Mouse (Mus musculus) ovary, adult 2 months (tissue): Measurements from ENCODE around the gene Nupr1. TPM values are rescaled to one million over a fixed set of nuclear protein-coding genes. Genes with fewer than 3 reads are reported as not detected.

Experiments used
- polyA plus RNA-seq: library from polyadenylated mRNA; depleted of rRNA; stranded (reverse); fragments of >200 nt; gene quantifications from 2 replicates; pipeline ENCODE4 v1.2.3, GENCODE M21; 2012; rRNA removed

Gene Nupr1
- 135 and 164 TPM in 2 replicates for polyA plus RNA-seq

DNA sequence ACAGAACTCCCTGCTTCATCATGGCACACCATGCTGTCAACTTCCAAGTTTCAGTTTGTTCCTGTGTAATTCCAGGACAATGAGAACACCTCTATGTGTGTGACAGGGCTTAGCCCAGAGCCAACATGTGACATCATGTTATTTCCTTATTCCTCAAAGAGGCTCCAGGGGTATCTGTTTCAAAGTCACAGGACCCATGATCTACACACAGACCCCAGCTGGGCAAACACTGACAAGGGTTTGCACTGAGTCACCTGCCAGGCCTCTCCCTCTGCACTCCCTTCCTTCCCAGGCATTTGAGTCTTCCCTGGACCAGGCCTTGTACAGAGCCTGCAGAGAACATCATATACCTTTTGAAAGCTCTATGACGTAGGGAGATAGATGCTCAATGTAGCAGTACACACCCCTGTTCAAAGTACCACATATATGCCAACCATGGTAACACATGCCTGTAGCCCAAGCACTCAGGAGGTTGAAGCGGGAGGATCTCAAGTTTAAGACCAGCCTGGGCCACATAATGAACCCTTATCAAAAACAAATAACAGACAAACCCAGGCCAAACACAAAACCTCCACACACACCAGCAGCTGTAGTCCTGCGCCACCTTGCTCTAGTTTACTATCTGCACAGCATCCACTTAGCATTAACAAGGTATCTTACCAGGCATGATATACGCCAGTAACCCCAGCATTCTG is at the start of gene Nupr1:
Gene Nupr1 (minus strand): TSS at position 38 of the 695 bp plus-strand sequence.

GRCm38 (mm10) chr7:126676207-126676606 is 45.5 kb upstream of the Nupr1 start, which contains the start of gene Sult1a1:
Gene Sult1a1 (minus strand): TSS chr7:126676432.

DNA sequence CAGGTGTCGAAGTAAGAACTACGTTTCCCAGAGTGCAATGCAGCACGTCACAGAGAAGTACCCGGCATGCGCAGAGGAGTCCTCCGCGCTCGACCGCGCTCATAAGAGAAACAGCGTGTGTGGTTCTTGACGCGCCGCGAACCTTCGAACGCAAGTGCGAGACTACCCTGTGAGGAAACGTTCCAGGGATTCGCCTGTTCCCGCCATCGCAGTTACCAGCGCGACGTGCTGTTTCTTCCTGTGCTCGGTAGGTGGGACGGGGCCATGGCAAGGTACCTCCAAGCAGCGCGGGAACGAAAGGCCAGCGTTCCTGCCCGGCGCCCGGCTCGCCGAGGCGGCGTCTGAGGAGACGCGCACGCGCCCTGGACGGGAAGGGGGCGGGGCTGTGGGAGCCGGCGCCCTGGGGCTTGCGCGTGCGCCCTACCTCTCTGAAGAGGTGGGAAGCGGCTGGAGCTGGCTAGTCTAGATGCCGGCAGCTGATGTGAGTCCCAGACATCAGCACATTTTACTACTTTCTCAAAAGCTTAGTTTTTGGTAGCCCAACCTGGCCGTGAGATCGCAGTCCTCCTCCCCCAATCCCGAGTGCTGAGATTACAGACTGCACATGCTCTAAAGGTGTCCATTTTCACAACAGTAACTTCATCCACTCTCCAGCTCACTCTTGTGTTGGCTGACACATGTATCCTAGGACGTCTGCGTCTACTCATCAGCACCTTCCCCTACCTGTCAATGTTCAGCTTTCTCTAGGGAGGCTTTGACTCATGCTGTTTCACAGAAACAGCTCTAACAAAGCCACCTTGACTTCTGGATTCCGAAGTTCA is 18.8 kb upstream of the Nupr1 start, which contains the start of gene Sgf29:
Gene Sgf29 (plus strand): TSS at position 79 of the 821 bp plus-strand sequence.

GRCm38 (mm10) chr7:126594862-126595561 is 35.6 kb downstream of the Nupr1 start, which contains the start of gene Il27:
Gene Il27 (minus strand): TSS chr7:126594941.

DNA sequence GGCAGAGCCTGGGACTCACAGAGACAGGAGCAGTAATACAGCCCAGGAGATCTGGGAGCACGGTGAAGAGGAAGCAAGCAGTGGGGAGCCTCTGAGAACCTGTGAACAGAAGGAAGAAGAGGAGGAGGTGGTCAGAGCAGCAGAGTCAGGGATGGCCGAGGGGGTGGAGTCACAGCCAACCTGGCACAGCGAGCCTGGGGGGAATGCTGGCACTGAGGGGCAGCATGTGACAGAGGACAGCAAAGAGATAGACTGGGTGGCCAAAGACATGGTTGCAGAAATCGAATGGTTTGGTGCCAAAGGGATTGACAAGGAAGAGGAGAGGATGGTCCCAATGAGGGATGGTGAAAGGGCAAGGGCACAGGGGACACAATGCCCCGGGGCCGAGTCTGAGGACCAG is 44.9 kb downstream of the Nupr1 start, which contains the start of gene Cln3:
Gene Cln3 (minus strand): TSS at position 101 of the 400 bp plus-strand sequence.

GRCm38 (mm10) chr7:126584506-126584977 is 46.1 kb downstream of the Nupr1 start, which contains the start of gene Apobr:
Gene Apobr (plus strand): TSS chr7:126584942.

Other genes starting within 250 kb of the Nupr1 start
- gene Nfatc2ip, start 234.1 kb downstream of the Nupr1 start, polyA plus RNA-seq, result 9.5 and 11.7 TPM in 2 replicates
- gene Cd19, start 216.0 kb downstream of the Nupr1 start, polyA plus RNA-seq, result 0.53 and 0.68 TPM in 2 replicates
- 76.5 and 79.0 TPM in 2 replicates for gene Rabep2, start 202.1 kb downstream of the Nupr1 start, polyA plus RNA-seq
- gene Atp2a1, start 167.8 kb downstream of the Nupr1 start, polyA plus RNA-seq, result 0.43 and 0.92 TPM in 2 replicates
- gene Sh2b1, start 155.4 kb downstream of the Nupr1 start, polyA plus RNA-seq, result 73.4 and 90.0 TPM in 2 replicates
- 160 and 171 TPM in 2 replicates for gene Tufm, start 143.5 kb downstream of the Nupr1 start, polyA plus RNA-seq
- 261 and 386 TPM in 2 replicates for gene Atxn2l, start 127.4 kb downstream of the Nupr1 start, polyA plus RNA-seq
- 143 and 153 TPM in 2 replicates for gene Eif3c, start 64.5 kb downstream of the Nupr1 start, polyA plus RNA-seq
- gene Apobr, start 45.9 kb downstream of the Nupr1 start, polyA plus RNA-seq, result 5.2 and 5.6 TPM in 2 replicates
- gene Cln3, start 45.0 kb downstream of the Nupr1 start, polyA plus RNA-seq, result 93.1 and 135 TPM in 2 replicates
- 0.42 TPM in 1 of 2 replicates, not detected in the other for gene Il27, start 35.9 kb downstream of the Nupr1 start, polyA plus RNA-seq
- 53.8 and 56.8 TPM in 2 replicates for gene Sgf29, start 18.4 kb upstream of the Nupr1 start, polyA plus RNA-seq
- 36.6 and 41.1 TPM in 2 replicates for gene Sult1a1, start 45.6 kb upstream of the Nupr1 start, polyA plus RNA-seq
- gene Bola2, start 64.5 kb upstream of the Nupr1 start, polyA plus RNA-seq, result 71.6 and 99.0 TPM in 2 replicates
- 35.0 and 35.2 TPM in 2 replicates for gene Slx1b, start 64.9 kb upstream of the Nupr1 start, polyA plus RNA-seq
- gene Coro1a, start 76.9 kb upstream of the Nupr1 start, polyA plus RNA-seq, result 68.2 and 90.8 TPM in 2 replicates
- gene Mapk3, start 128.7 kb upstream of the Nupr1 start, polyA plus RNA-seq, result 270 and 291 TPM in 2 replicates
- 16.7 and 25.4 TPM in 2 replicates for gene Gdpd3, start 135.5 kb upstream of the Nupr1 start, polyA plus RNA-seq
- gene Ypel3, start 146.1 kb upstream of the Nupr1 start, polyA plus RNA-seq, result 456 and 506 TPM in 2 replicates
- 3.5 and 5.3 TPM in 2 replicates for gene Tbx6, start 150.6 kb upstream of the Nupr1 start, polyA plus RNA-seq
- gene Ppp4c, start 161.6 kb upstream of the Nupr1 start, polyA plus RNA-seq, result 245 and 279 TPM in 2 replicates
- 8.3 and 9.0 TPM in 2 replicates for gene Fam57b, start 166.8 kb upstream of the Nupr1 start, polyA plus RNA-seq
- gene 4930451I11Rik, start 200.8 kb upstream of the Nupr1 start, polyA plus RNA-seq, result not detected in 2 replicates
- gene Doc2a, start 216.6 kb upstream of the Nupr1 start, polyA plus RNA-seq, result 0.12 and 0.45 TPM in 2 replicates
- 11.2 and 13.2 TPM in 2 replicates for gene Hirip3, start 231.1 kb upstream of the Nupr1 start, polyA plus RNA-seq
- gene Ino80e, start 231.5 kb upstream of the Nupr1 start, polyA plus RNA-seq, result 82.1 and 86.8 TPM in 2 replicates